Mouse (Mus musculus): ENCODE measurements around the gene Stx5a.

Stx5a gene

DNA sequence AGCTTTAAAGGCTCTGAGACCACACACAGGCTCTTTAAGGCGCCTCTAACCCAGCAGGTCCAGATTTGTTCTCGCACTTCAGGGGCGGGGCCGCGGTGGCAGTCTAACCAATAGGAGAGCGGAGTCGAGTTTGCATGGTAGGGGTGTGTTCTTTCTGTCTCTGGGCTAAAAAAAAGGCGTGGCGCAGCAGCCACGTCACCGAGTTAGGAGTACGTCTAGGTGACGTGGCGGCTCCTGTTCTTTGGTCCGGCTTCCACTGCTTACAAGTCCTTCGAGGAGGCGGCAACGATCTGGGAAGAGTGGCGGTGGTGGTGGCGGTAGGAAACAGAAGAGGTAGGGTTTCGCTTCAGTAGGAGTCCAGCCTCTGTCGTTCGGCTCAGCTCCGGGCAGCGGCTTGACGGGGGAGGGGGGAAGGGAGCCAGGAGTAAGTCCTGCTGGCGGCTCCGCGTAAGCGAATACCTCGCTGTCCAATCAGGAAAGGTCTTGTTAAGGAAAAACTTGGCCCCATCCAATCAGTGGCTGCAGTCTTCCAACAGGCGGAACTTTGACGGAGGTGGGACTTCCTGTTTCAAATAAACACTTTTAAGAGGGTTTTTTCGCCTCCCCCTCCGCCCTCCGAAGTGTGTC lies at the start of gene Stx5a:
TSS of gene Stx5a (plus strand) at position 171 of the 627 bp plus-strand sequence.
- H3K36me3 ChIP-seq (ENCODE audit: control insufficient read depth, insufficient read depth, low read length, poor library complexity, severe bottlenecking): peaks cover 24% of the 10 kb centered on the region; the same call in 1 of the 2 replicates
- no peaks in the 10 kb centered on the region for H3K27me3 ChIP-seq (ENCODE audit: control insufficient read depth, insufficient read depth, low read length, poor library complexity, severe bottlenecking)
- DNase-seq (ENCODE audit: low read depth, low spot score): peak; percentile 97

GRCm38 (mm10) chr19:8691871-8692539 lies 49.2 kb upstream of the Stx5a start:
- no peaks in the 10 kb centered on the region for H3K36me3 ChIP-seq (ENCODE audit: control insufficient read depth, insufficient read depth, low read length, poor library complexity, severe bottlenecking)
- DNase-seq (ENCODE audit: low read depth, low spot score): no peak
- H3K27me3 ChIP-seq (ENCODE audit: control insufficient read depth, insufficient read depth, low read length, poor library complexity, severe bottlenecking): no peaks in the 10 kb centered on the region; the same call in 1 of the 2 replicates

DNA sequence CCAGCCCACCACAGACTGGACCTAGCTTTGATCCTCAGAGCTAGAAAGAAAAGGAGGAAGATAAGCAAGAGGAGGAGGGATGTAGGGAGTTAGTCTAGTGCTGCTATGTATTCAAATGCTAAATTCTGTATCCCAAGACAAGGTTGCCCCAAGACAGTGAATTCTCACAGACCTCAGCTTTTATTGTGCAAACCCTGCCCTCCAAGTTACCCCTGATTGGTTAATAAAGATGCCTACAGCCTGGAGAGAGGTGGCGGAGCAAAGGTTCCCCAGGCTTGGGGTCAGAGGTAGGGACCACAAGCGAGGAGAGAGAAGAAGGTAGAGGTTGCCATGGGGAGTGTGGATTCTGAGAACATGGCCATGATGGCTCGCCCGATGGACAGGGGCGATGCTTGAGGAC lies 48.5 kb upstream of the Stx5a start:
- Histone ChIP-seq H3K27me3 (ENCODE audit: control insufficient read depth, insufficient read depth, low read length, poor library complexity, severe bottlenecking) (no peaks in the 10 kb centered on the region; the same call in 1 of the 2 replicates), H3K36me3 (ENCODE audit: control insufficient read depth, insufficient read depth, low read length, poor library complexity, severe bottlenecking) (no peaks in the 10 kb centered on the region)
- DNase-seq (ENCODE audit: low read depth, low spot score): no peak

- H3K36me3 ChIP-seq (ENCODE audit: control insufficient read depth, insufficient read depth, low read length, poor library complexity, severe bottlenecking): no peaks in the 10 kb centered on the region
- DNase-seq (ENCODE audit: low read depth, low spot score): peak; percentile 71
- H3K27me3 ChIP-seq (ENCODE audit: control insufficient read depth, insufficient read depth, low read length, poor library complexity, severe bottlenecking): no peaks in the 10 kb centered on the region
Observed at GRCm38 (mm10) chr19:8695330-8695729, 45.9 kb upstream of the Stx5a start.

DNA sequence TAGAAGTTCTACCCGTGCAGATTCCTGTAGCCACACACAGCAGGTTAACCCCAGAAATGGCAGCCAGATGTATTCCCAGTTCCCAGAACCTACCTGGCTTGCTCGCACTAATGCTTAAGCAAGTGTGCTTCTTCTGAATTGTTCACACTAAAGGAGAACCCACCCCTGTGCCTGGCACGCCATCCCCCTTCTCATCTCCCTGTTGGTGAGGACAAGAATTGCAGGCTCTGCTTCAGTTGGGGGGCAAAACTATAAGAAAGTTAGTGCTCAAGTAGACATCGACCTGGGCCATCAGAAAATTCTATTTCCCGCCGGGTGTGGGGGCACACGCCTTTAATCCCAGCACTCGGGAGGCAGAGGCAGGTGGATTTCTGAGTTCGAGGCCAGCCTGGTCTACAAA lies 41.6 kb upstream of the Stx5a start:
- no peaks in the 10 kb centered on the region for H3K27me3 ChIP-seq (ENCODE audit: control insufficient read depth, insufficient read depth, low read length, poor library complexity, severe bottlenecking)
- H3K36me3 ChIP-seq (ENCODE audit: control insufficient read depth, insufficient read depth, low read length, poor library complexity, severe bottlenecking): no peaks in the 10 kb centered on the region
- DNase-seq (ENCODE audit: low read depth, low spot score): no peak

- Histone ChIP-seq H3K27me3 (ENCODE audit: control insufficient read depth, insufficient read depth, low read length, poor library complexity, severe bottlenecking) (no peaks in the 10 kb centered on the region), H3K36me3 (ENCODE audit: control insufficient read depth, insufficient read depth, low read length, poor library complexity, severe bottlenecking) (peaks cover 7% of the 10 kb centered on the region; the same call in 1 of the 2 replicates)
- no peak for DNase-seq (ENCODE audit: low read depth, low spot score)
Observed at GRCm38 (mm10) chr19:8702458-8702857, 38.8 kb upstream of the Stx5a start.

DNA sequence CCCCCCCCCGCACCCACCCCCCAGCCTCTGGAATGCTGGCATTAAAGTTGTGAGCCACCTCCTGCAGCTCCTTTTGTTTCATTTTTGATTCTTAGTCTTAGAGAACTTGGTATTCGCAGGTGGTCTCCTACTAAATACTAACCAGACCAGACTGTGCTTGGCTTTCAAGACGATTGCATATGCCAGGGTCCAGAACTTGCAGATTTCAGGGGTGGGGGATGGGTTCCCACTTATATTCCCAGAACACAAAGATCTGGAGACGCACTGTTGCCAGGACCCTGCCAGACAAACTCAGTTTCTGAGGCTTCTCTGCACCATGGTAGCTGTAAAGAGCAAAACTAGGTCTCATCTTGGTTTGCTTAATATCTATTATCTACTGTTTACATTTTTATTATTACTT lies 37.6 kb upstream of the Stx5a start:
- no peak for DNase-seq (ENCODE audit: low read depth, low spot score)
- Histone ChIP-seq H3K36me3 (ENCODE audit: control insufficient read depth, insufficient read depth, low read length, poor library complexity, severe bottlenecking) (peaks cover 16% of the 10 kb centered on the region), H3K27me3 (ENCODE audit: control insufficient read depth, insufficient read depth, low read length, poor library complexity, severe bottlenecking) (no peaks in the 10 kb centered on the region)

DNA sequence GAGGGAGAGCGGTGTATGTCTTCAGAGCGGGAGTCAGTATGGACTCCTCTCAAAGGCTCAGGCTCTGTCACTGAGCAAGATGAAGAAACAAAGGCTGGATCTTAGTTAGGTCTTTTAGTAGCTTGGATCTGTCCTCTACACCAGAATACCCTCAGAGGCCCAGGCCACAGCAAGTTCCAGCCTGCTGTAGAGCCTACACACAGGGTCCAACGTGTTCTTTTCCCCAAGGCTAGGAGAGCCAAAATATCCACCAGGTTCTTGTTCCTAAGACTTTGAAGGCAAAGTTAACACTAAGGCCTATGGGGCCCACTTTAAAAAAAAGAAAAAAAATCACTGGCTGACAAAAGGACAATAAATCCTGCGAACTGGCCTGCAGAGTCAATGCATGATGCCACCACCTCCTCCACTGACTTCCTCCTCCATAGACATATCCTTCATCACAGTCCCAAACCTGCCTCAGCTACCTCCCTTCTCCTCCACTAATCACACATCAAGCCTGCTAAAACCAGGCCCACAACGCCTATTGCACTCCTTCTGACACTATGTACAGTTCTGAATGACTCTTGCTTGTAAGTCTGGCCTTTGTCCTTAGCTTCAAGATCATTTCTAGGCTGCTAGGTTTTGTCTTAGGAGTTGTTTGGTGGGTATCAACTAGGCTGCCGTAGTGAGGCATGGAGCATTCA lies 36.0 kb upstream of the Stx5a start:
- peaks cover 31% of the 10 kb centered on the region for H3K36me3 ChIP-seq (ENCODE audit: control insufficient read depth, insufficient read depth, low read length, poor library complexity, severe bottlenecking)
- DNase-seq (ENCODE audit: low read depth, low spot score): no peak
- no peaks in the 10 kb centered on the region for H3K27me3 ChIP-seq (ENCODE audit: control insufficient read depth, insufficient read depth, low read length, poor library complexity, severe bottlenecking)

DNA sequence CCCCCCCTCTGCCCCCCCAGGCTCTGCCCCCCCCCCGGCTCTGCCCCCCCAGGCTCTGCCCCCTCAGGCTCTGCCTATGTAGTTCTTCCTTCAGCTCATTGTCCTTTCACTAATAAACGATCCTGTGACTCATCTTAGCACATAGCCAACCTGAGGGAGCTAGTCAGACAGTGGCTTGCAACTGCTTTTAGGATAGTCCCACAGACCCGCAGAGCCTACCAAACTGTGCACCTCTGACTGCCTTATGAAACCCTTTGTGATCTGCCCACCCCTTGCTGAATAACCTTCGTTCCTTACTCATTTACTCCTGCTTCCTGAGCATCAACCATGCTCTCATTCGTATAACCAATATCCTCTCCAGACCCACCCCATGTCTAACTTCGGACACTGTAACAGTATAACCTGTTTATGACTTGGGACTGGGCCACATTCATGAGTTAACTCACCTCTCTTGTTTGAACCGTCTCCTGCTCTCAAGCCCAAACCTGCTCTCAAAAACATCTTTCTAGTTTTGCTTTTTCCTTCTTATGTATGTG lies 35.0 kb upstream of the Stx5a start:
- DNase-seq (ENCODE audit: low read depth, low spot score): no peak
- Histone ChIP-seq H3K36me3 (ENCODE audit: control insufficient read depth, insufficient read depth, low read length, poor library complexity, severe bottlenecking) (peaks cover 31% of the 10 kb centered on the region), H3K27me3 (ENCODE audit: control insufficient read depth, insufficient read depth, low read length, poor library complexity, severe bottlenecking) (no peaks in the 10 kb centered on the region)

GRCm38 (mm10) chr19:8706930-8707329 lies 34.3 kb upstream of the Stx5a start:
- Histone ChIP-seq H3K36me3 (ENCODE audit: control insufficient read depth, insufficient read depth, low read length, poor library complexity, severe bottlenecking) (peaks cover 31% of the 10 kb centered on the region), H3K27me3 (ENCODE audit: control insufficient read depth, insufficient read depth, low read length, poor library complexity, severe bottlenecking) (no peaks in the 10 kb centered on the region)
- DNase-seq (ENCODE audit: low read depth, low spot score): no peak

DNA sequence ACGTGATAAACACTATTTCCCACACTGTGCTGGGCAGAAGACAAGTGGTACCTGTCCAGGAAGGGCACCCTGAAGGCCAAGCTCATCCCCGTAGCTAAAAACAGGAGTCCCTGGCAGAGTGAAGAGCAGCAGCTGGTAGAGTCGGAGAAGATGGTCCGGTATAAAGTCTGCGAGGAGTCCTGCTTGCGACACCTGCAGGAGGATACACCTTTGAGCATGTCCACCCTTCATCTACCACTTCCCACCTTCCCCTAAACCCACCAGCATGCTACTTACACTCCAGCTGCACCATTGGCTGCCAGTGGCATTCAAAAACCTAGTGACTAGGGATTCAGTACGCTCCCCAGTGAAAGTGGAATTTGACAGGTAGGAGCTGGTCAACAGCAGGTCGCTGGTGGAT lies 32.3 kb upstream of the Stx5a start:
- Histone ChIP-seq H3K36me3 (ENCODE audit: control insufficient read depth, insufficient read depth, low read length, poor library complexity, severe bottlenecking) (peaks cover 31% of the 10 kb centered on the region), H3K27me3 (ENCODE audit: control insufficient read depth, insufficient read depth, low read length, poor library complexity, severe bottlenecking) (no peaks in the 10 kb centered on the region)
- no peak for DNase-seq (ENCODE audit: low read depth, low spot score)

- H3K36me3 ChIP-seq (ENCODE audit: control insufficient read depth, insufficient read depth, low read length, poor library complexity, severe bottlenecking): peaks cover 31% of the 10 kb centered on the region
- no peaks in the 10 kb centered on the region for H3K27me3 ChIP-seq (ENCODE audit: control insufficient read depth, insufficient read depth, low read length, poor library complexity, severe bottlenecking)
- DNase-seq (ENCODE audit: low read depth, low spot score): no peak
Observed at GRCm38 (mm10) chr19:8710057-8710456, 31.2 kb upstream of the Stx5a start.

DNA sequence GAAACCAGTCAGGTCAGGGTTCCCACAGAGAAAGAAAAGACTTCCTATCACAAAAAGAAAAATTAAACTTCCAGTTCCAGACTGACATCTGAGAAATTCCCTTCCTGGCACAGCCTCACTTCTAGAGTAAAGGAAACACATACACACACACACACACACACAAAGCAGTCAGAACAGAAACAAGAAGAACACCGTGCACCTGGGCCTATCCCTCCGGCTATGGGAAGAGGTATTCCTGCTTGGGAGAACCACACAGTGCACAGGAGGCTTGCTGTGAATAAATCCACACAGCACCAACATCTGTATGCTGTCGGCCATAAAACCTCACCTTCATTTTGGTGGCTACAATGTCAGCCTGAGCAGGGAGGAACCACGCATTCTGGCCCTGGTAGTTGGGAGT lies 29.7 kb upstream of the Stx5a start:
- DNase-seq (ENCODE audit: low read depth, low spot score): no peak
- Histone ChIP-seq H3K36me3 (ENCODE audit: control insufficient read depth, insufficient read depth, low read length, poor library complexity, severe bottlenecking) (peaks cover 30% of the 10 kb centered on the region), H3K27me3 (ENCODE audit: control insufficient read depth, insufficient read depth, low read length, poor library complexity, severe bottlenecking) (no peaks in the 10 kb centered on the region)

GRCm38 (mm10) chr19:8711949-8712869 lies 29.0 kb upstream of the Stx5a start:
- DNase-seq (ENCODE audit: low read depth, low spot score): peak; percentile 88
- peaks cover 26% of the 10 kb centered on the region for H3K36me3 ChIP-seq (ENCODE audit: control insufficient read depth, insufficient read depth, low read length, poor library complexity, severe bottlenecking)
- H3K27me3 ChIP-seq (ENCODE audit: control insufficient read depth, insufficient read depth, low read length, poor library complexity, severe bottlenecking): no peaks in the 10 kb centered on the region
